Mouse (Mus musculus) R1 (cell line): ENCODE data around the gene F2.

Source experiments
- DNase-seq: peaks from one replicate; pipeline ENCODE4 v3.0.0-alpha.2; 2018; ENCODE audit warnings: low read depth, low spot score

F2 gene

GRCm38 (mm10) chr2:91636229-91636628 lies at the start of gene F2:
Gene F2, minus strand, starts transcription at chr2:91636414.
- no peak for DNase-seq

GRCm38 (mm10) chr2:91683919-91684318 lies 47.7 kb upstream of the F2 start:
- no peak for DNase-seq

- peak; percentile 82 for DNase-seq
Observed at GRCm38 (mm10) chr2:91682850-91683249, 46.6 kb upstream of the F2 start.

- DNase-seq = no peak
Observed at GRCm38 (mm10) chr2:91676961-91677360, 40.7 kb upstream of the F2 start.

- DNase-seq = no peak
Observed at GRCm38 (mm10) chr2:91676420-91676819, 40.2 kb upstream of the F2 start.

- no peak for DNase-seq
Observed at GRCm38 (mm10) chr2:91674895-91675294, 38.7 kb upstream of the F2 start.

- DNase-seq = no peak
Observed at GRCm38 (mm10) chr2:91673587-91673986, 37.4 kb upstream of the F2 start.

- no peak for DNase-seq
Observed at GRCm38 (mm10) chr2:91670038-91670437, 33.8 kb upstream of the F2 start.

GRCm38 (mm10) chr2:91669326-91669725 lies 33.1 kb upstream of the F2 start:
- no peak for DNase-seq

- peak; percentile 84 for DNase-seq
Observed at GRCm38 (mm10) chr2:91667747-91668146, 31.5 kb upstream of the F2 start.

- DNase-seq = no peak
Observed at GRCm38 (mm10) chr2:91666386-91666910, 30.2 kb upstream of the F2 start.

- no peak for DNase-seq
Observed at GRCm38 (mm10) chr2:91664780-91665179, 28.6 kb upstream of the F2 start.

- no peak for DNase-seq
Observed at GRCm38 (mm10) chr2:91660981-91661380, 24.8 kb upstream of the F2 start.

- no peak for DNase-seq
Observed at GRCm38 (mm10) chr2:91659657-91660056, 23.4 kb upstream of the F2 start.

GRCm38 (mm10) chr2:91656774-91657173 lies 20.6 kb upstream of the F2 start:
- DNase-seq = peak; percentile 95

GRCm38 (mm10) chr2:91655827-91656226 lies 19.6 kb upstream of the F2 start:
- DNase-seq = no peak

- DNase-seq = no peak
Observed at GRCm38 (mm10) chr2:91655388-91655787, 19.2 kb upstream of the F2 start.

GRCm38 (mm10) chr2:91652863-91653262 lies 16.6 kb upstream of the F2 start:
- peak; percentile 62 for DNase-seq

- DNase-seq = no peak
Observed at GRCm38 (mm10) chr2:91651458-91652258, 15.4 kb upstream of the F2 start.

GRCm38 (mm10) chr2:91650360-91650995 lies 14.3 kb upstream of the F2 start:
- DNase-seq = no peak

- peak; percentile 100 for DNase-seq
Observed at GRCm38 (mm10) chr2:91649553-91650359, 13.5 kb upstream of the F2 start, which contains the start of the genes Zfp408 and Arhgap1. Gene Zfp408, minus strand, starts transcription at chr2:91649791. Gene Arhgap1, plus strand, starts transcription at chr2:91649860.

- no peak for DNase-seq
Observed at GRCm38 (mm10) chr2:91649152-91649551, 12.9 kb upstream of the F2 start.
